Mouse (Mus musculus) liver, embryonic 14.5 days (tissue): ENCODE data around the gene Lrmda.

Experiments
- CTCF ChIP-seq: IDR thresholded peaks from 2 replicates; pipeline ENCODE4 v1.5.1; 2016; ENCODE audit warnings: antibody characterized with exemption, low read depth, control low read depth
- EP300 ChIP-seq: IDR thresholded peaks from 2 replicates; pipeline ENCODE4 v1.6.1; 2016; ENCODE audit warnings: antibody characterized with exemption, low read depth

- TF ChIP-seq CTCF, result no peak
- TF ChIP-seq EP300, result no peak
Observed at GRCm38 (mm10) chr14:22147341-22148024, 128.0 kb downstream of the Lrmda start.
